Mouse (Mus musculus) thymus, postnatal 14 days (tissue): Measurements from ENCODE around the gene Zfp865.
A peak's percentile ranks its signal among the peaks of the same experiment; 100 is the strongest.
"Not testable (repeated sequence)": the region's sequence is repeated elsewhere in the genome, so short reads cannot be mapped to it uniquely, and the experiment has no call there.

Experiments
- DNase-seq: peaks from one replicate; pipeline ENCODE4 v3.0.0; 2021

Zfp865 gene

DNA sequence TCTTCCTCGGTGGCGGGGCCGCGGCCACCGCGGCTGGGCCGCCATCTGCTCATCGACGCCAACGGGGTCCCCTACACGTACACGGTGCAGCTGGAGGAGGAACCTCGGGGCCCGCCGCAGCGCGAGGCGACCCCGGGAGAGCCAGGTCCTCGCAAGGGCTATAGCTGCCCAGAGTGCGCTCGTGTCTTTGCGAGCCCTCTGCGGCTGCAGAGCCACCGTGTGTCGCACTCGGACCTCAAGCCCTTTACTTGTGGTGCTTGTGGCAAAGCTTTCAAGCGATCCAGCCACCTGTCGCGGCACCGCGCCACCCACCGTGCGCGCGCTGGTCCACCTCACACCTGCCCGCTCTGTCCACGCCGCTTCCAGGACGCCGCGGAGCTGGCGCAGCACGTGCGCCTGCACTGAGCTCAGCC, 32.8 kb downstream of the Zfp865 start:
- peak; percentile 24 for DNase-seq

- peak; percentile 5 for DNase-seq
These were observed 33.4 kb downstream of the Zfp865 start for GRCm38 (mm10) chr7:5053456-5054179.

- no peak for DNase-seq
These were observed 36.6 kb downstream of the Zfp865 start for GRCm38 (mm10) chr7:5056651-5057263.

DNA sequence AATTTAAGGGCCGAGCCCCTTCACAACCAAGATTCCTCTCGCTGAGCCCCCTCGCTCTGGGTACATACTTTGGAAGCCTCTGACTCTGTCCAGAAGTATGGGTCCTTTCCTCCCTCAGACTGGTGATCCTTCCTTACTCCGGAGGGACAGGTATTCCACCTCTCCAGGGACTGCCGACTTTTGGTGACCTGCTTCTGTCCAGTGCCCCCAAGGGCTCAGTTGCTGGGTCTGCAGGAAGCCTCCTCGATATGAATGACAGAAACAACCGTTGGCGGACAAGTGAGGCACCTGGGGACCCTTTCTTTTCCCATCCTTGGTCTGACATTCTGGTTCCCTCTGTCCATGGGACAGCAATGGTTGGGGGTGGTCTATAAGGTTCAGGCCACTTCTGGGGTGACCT, 37.2 kb downstream of the Zfp865 start:
- DNase-seq = no peak

DNA sequence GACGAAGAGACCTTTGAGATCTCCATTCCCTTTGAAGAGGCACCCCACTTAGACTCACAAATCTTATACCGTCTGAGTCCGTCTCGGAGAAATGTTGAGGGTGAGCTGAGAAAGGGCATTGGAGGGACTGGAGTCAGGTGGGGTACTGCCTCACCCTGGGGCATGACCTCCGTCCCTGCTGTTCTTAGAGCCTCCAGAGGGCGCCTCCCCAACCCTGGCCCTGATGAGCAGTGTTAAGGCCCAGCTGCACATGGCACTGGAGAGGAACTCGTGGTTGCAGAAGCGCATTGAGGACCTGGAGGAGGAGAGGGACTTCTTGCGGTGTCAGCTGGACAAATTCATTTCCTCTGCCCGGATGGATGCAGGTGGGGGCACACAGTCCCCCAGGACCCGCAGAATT, 37.6 kb downstream of the Zfp865 start:
- peak; percentile 54 for DNase-seq

- no peak for DNase-seq
These were observed 38.5 kb downstream of the Zfp865 start for GRCm38 (mm10) chr7:5058631-5059030.

GRCm38 (mm10) chr7:5059421-5059820, 39.2 kb downstream of the Zfp865 start:
- DNase-seq = no peak

DNA sequence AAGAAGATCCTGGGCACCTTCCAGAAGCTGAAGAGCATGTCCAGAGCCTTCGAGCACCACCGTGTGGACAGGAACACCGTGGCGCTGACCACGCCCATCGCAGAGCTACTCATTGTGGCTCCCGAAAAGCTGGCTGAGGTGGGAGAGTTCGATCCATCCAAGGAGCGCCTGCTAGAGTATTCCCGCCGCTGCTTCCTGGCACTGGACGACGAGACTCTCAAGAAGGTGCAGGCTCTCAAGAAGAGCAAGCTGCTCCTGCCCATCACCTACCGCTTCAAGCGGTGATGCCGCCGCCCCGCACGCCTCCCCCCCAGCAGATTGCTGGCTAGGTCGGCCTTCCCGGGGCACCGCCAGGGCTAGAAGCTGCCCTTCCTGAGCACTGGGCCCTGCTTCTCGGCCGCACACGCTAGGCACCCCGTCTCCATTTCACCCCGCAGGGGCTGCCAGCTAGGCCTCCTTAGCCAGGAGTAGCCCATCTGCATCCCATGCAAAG, 40.1 kb downstream of the Zfp865 start:
- peak; percentile 69 for DNase-seq

- DNase-seq = peak; percentile 99
These were observed 41.0 kb downstream of the Zfp865 start for GRCm38 (mm10) chr7:5060944-5061773.

GRCm38 (mm10) chr7:5061774-5062359, 41.7 kb downstream of the Zfp865 start, which contains the start of gene U2af2:
U2af2 (plus strand) TSS chr7:5062143.
- DNase-seq = peak; percentile 96

DNA sequence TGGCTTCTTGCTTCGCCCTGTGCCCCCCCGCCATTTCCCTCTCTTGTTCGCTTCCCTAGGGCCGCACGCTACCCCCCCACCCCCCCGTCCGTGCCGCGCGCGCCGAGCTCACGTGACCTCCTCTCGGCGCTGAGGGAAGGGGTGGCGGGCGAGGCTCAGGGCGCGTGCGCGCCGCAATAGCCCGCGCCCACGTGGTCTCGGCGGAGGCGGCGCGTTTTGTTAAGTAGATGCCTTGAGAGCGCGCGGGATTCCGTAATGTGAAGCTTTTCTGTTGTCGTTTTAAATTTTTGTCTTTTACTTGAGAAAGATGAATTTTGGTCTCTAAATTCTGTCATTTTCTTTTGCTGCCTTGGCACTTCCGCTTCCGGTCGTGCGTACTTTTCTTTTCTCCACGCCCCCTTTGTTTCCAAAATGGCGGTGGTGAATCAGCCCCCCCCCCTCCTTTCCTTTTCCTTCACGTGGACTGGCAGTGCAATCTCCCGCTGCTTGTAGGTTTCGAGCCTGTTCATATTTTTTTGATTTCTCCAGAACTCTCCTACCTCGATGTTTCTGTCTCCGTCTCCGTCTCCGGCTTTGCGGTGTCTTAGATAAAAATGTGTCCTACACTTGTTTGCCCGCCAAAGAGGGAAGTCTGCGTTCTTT, 42.3 kb downstream of the Zfp865 start:
- DNase-seq = peak; percentile 77

- DNase-seq = no peak
These were observed 44.7 kb downstream of the Zfp865 start for GRCm38 (mm10) chr7:5064886-5065285.

- no peak for DNase-seq
These were observed 53.4 kb downstream of the Zfp865 start for GRCm38 (mm10) chr7:5073586-5073985.

DNA sequence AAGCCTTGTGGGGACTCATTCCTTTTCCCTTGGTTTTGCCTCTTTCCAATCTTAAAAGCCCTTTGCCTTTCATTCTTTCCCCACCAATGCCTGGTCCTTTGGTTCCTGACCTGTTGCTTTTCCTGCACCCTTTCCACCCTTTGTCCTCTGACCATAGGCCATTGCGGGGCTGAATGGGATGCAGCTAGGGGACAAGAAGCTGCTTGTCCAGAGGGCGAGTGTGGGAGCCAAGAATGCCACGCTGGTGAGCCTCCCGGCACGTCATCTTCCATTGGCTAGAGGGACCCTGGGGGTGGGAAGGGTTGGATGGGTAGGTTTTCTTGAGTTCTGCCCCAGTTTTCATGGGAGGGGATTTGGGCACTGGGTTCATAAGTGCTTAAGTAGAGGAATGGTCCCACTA, 54.8 kb downstream of the Zfp865 start:
- no peak for DNase-seq

DNA sequence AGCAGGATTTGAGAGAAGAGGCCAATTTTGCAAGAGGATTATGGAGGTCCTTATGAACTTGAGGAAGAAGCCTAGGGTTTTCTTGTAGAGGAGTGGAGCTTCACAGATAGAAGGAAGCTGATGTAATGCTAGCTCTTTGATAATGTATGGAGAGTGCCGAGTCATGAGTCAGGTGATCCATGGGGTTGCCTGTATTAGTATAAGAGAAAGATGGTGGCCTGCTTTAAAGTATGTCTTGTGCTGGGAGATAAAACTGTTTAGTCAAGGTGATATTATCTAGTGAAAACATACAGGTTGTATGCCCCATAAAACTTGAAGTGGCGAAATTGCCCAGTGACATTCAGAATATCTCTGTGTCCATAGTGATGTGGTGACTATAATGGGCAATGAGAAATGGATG, 56.8 kb downstream of the Zfp865 start:
- DNase-seq = no peak

DNA sequence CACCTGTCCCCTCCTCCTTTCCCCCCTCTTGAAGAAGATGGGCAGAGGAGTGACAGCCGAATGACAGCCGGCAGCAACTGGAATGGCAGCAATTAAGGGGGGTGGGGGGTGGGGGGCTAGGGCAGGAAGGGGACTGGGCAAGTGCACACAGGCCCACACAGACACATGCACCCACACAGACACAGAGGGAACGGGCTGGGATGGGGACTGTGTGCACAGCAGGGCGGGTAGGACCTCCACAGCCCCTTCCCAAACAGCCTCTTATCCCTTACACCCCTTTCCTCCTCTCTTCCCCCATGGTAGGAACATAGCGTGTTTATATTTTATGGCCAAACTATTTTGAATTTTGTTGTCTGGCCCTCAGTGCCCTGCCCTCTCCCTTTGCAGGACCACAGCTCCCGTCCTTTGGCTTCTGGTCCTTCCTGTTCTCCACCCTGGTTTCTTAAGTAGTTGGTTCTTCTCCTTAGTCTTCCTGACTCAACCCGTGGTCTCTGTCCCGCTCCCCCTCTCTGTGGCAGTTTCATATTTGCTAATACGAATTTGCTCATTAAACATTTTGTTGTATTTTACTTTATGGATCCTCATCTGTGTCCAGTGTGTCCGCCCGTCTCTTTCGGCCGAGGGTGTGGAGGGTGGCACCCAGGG, 59.3 kb downstream of the Zfp865 start:
- not testable (repeated sequence) for DNase-seq

- DNase-seq = peak; percentile 98
These were observed 60.0 kb downstream of the Zfp865 start, which contains the start of gene Epn1 for GRCm38 (mm10) chr7:5080010-5080751. Epn1 (plus strand) TSS chr7:5080235.

DNA sequence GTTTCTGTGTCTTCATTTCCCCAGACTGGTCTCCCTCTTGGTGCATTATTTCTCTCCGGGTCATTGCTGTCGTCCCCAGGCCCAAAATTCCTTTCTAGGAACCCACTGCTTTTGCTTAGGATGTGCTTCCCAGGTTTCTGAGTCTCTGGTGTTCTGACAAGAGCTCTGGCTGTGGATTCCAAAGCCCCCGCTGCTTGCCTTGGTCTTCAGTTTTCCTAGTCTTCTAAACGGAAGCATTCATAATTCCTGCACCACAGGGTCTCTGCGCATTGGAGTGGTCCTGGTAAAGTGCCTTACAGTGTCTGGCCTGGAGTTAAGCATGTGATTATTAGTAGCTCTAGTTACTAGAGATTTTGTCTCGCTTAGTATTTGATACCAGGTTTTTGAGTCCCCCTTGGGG, 60.6 kb downstream of the Zfp865 start:
- DNase-seq = no peak

DNA sequence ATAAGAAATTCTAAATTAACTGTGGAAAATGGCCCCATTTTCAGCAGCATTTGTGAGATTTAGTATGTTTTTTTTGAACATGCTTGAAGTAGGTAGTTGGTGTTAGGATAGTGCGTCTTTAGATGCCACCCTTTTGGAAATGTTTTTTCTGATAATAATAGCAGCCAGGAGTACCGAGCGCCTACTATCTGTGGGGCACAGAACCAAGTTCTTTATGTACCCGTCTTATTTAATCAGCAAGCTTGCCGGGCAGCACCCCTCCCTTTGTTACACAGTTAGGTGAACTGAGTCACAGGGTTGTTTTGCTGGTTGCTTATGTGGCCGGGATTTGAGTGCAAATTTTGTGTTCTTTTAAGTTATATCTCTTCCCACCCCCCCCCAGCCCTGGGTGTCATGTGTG, 61.1 kb downstream of the Zfp865 start:
- DNase-seq = no peak

GRCm38 (mm10) chr7:5081939-5082338, 61.8 kb downstream of the Zfp865 start:
- no peak for DNase-seq
